Mouse (Mus musculus) stomach, embryonic 14.5 days (tissue): ENCODE measurements around the gene Smoc1. TPM values are rescaled to one million over a fixed set of nuclear protein-coding genes. Genes with fewer than 3 reads are reported as not detected.

Experiments
- ATAC-seq: fragments of 200-750 bp; cut with Nextera tagmentation; 2 replicates; pipeline ENCODE4 v1.8.0; 2017; ENCODE audit warnings: low read depth, moderate TSS enrichment; ENCODE audit not compliant: insufficient number of reproducible peaks, insufficient read depth, low FRiP score
- H3K27ac ChIP-seq: fragments of 300-500 bp; sonication (generic); 2 replicates; pipeline ENCODE4 v1.5.1; 2014; ENCODE audit warnings: mild to moderate bottlenecking, low read length, moderate library complexity, mixed read lengths
- H3K27me3 ChIP-seq: fragments of 300-500 bp; sonication (generic); 2 replicates; pipeline ENCODE4 v1.6.1; 2014; ENCODE audit warnings: low read length, control low read depth, mixed read lengths; ENCODE audit not compliant: control insufficient read depth, insufficient read depth
- H3K36me3 ChIP-seq: fragments of 300-500 bp; sonication (generic); 2 replicates; pipeline ENCODE4 v1.6.1; 2014; ENCODE audit warnings: mild to moderate bottlenecking, control low read depth, low read length, moderate library complexity, mixed read lengths; ENCODE audit not compliant: control insufficient read depth, insufficient read depth
- H3K4me1 ChIP-seq: fragments of 300-500 bp; sonication (generic); 2 replicates; pipeline ENCODE4 v1.6.1; 2014; ENCODE audit warnings: low read length, control low read depth, mixed read lengths; ENCODE audit not compliant: control insufficient read depth, insufficient read depth
- H3K4me2 ChIP-seq: fragments of 300-500 bp; sonication (generic); replicated peaks from 2 replicates; pipeline ENCODE4 v1.6.1; 2014; ENCODE audit warnings: low read depth, low read length, control low read depth
- H3K4me3 ChIP-seq: fragments of 300-500 bp; sonication (generic); 2 replicates; pipeline ENCODE4 v1.5.1; 2014; ENCODE audit warnings: low read depth, low read length, control low read depth
- H3K9ac ChIP-seq: fragments of 300-500 bp; sonication (generic); replicated peaks from 2 replicates; pipeline ENCODE4 v1.6.1; 2014; ENCODE audit warnings: low read depth, mild to moderate bottlenecking, control low read depth, low read length, moderate library complexity, mixed read lengths
- H3K9me3 ChIP-seq: fragments of 300-500 bp; sonication (generic); 2 replicates; pipeline ENCODE4 v1.6.1; 2016; ENCODE audit warnings: low read depth, low read length, control low read depth; ENCODE audit not compliant: control insufficient read depth
- WGBS: fragments of 180-500 bp; shearing (Covaris S2); extraction: QIAGEN DNeasy Blood & Tissue Kit; methylation state at CpG from one replicate; pipeline ENCODE4 v1.1.7; 2014; 5-methylcytosine and 5-hydroxymethylcytosine counted together
- polyA plus RNA-seq: library from polyadenylated mRNA; unstranded; fragments of >200 nt; fragmentation: Nextera tagmentation; extraction: Ambion mirVana; gene quantifications from 2 replicates; pipeline ENCODE4 v1.2.1, GENCODE M21; 2014

The Smoc1 gene
- polyA plus RNA-seq, 1 experiment from 2014 or later: 4.7 TPM

GRCm38 (mm10) chr12:81208559-81208958 lies 182.0 kb downstream of the Smoc1 start:
- ATAC-seq: no peak
- 55% methylated on average over 2 of the region's 2 CpGs for WGBS

GRCm38 (mm10) chr12:81219339-81219738 lies 192.7 kb downstream of the Smoc1 start:
- Histone ChIP-seq H3K4me1 (no peaks in the 10 kb centered on the region), H3K36me3 (no peaks in the 10 kb centered on the region), H3K4me3 (no peak overlapping the region), H3K27ac (no peak overlapping the region), H3K9ac (no peak overlapping the region), H3K9me3 (no peaks in the 10 kb centered on the region), H3K27me3 (no peaks in the 10 kb centered on the region), H3K4me2 (no peak overlapping the region)
- no peak for ATAC-seq
- 59% methylated on average over 4 of the region's 4 CpGs for WGBS

More at GRCm38 (mm10) chr12:81208559-81208958, 182.0 kb downstream of the Smoc1 start:
- Histone ChIP-seq H3K36me3 (no peaks in the 10 kb centered on the region), H3K4me1 (no peaks in the 10 kb centered on the region), H3K27me3 (no peaks in the 10 kb centered on the region), H3K9ac (no peak overlapping the region), H3K9me3 (no peaks in the 10 kb centered on the region), H3K4me2 (no peak overlapping the region), H3K4me3 (no peak overlapping the region), H3K27ac (no peak overlapping the region)

DNA sequence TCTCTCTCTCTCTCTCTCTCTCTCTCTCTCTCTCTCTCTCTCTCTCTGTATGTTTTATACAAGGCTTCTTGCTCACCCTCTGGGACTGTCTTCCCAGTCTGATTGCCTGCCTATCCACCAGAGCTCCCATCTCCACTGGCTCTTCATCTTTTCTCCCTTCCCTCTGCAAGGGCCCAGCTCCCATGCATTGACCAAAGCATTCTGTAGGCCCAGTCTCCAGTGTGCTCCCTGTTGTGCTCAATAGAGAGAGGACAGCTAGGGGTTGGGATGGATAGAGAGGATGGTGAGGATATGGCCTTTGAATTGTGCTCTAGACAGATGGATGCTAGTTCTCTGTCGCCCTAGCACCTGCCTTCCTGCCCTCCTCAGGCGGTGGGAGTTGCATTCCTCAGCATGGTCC lies 196.7 kb downstream of the Smoc1 start:
- 63% methylated on average over 2 of the region's 2 CpGs for WGBS
- H3K4me1 ChIP-seq: no peaks in the 10 kb centered on the region
- no peak overlapping the region for H3K4me2 ChIP-seq
- H3K27ac ChIP-seq: no peak overlapping the region
- no peaks in the 10 kb centered on the region for H3K27me3 ChIP-seq
- ATAC-seq: no peak
- H3K36me3 ChIP-seq: no peaks in the 10 kb centered on the region
- no peaks in the 10 kb centered on the region for H3K9me3 ChIP-seq
- no peak overlapping the region for H3K9ac ChIP-seq
- H3K4me3 ChIP-seq: no peak overlapping the region

DNA sequence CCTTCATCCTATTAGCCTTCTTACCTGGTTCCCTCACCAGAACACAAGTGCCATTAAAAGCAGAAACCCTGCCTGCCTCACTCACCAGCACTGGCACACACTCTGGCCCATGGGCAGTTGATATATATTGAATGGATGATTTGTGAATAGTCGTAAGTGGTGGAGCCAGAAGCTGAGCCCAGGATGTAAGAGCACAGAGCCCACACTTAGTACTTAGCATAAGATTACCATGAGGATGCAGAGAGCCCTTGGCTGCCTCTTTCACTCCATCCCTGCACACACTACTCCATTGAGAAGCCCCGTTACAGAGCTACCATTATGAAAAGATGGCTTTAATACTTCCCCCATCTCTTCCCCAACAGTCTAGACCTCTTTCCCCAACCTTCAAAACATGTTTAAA lies 198.2 kb downstream of the Smoc1 start:
- H3K36me3 ChIP-seq: no peaks in the 10 kb centered on the region
- H3K4me2 ChIP-seq: no peak overlapping the region
- no peaks in the 10 kb centered on the region for H3K27me3 ChIP-seq
- H3K4me3 ChIP-seq: no peak overlapping the region
- no peaks in the 10 kb centered on the region for H3K9me3 ChIP-seq
- ATAC-seq: no peak
- H3K4me1 ChIP-seq: no peaks in the 10 kb centered on the region
- no peak overlapping the region for H3K27ac ChIP-seq
- WGBS: 73% methylated on average over 2 of the region's 2 CpGs
- no peak overlapping the region for H3K9ac ChIP-seq

- H3K9ac ChIP-seq: no peak overlapping the region
- H3K4me3 ChIP-seq: no peak overlapping the region
- no peak overlapping the region for H3K27ac ChIP-seq
- H3K4me1 ChIP-seq: no peaks in the 10 kb centered on the region
- no peaks in the 10 kb centered on the region for H3K36me3 ChIP-seq
- H3K27me3 ChIP-seq: no peaks in the 10 kb centered on the region
- ATAC-seq: no peak
- WGBS: 27% methylated on average over 6 of the region's 6 CpGs
- no peaks in the 10 kb centered on the region for H3K9me3 ChIP-seq
- H3K4me2 ChIP-seq: no peak overlapping the region
Observed at GRCm38 (mm10) chr12:81225966-81226577, 199.5 kb downstream of the Smoc1 start.

GRCm38 (mm10) chr12:81226590-81226989 lies 200.0 kb downstream of the Smoc1 start:
- Histone ChIP-seq H3K36me3 (no peaks in the 10 kb centered on the region), H3K9me3 (no peaks in the 10 kb centered on the region), H3K4me1 (no peaks in the 10 kb centered on the region), H3K27me3 (no peaks in the 10 kb centered on the region), H3K4me3 (no peak overlapping the region), H3K4me2 (no peak overlapping the region), H3K27ac (no peak overlapping the region), H3K9ac (no peak overlapping the region)
- 46% methylated on average over 3 of the region's 3 CpGs for WGBS
- no peak for ATAC-seq

DNA sequence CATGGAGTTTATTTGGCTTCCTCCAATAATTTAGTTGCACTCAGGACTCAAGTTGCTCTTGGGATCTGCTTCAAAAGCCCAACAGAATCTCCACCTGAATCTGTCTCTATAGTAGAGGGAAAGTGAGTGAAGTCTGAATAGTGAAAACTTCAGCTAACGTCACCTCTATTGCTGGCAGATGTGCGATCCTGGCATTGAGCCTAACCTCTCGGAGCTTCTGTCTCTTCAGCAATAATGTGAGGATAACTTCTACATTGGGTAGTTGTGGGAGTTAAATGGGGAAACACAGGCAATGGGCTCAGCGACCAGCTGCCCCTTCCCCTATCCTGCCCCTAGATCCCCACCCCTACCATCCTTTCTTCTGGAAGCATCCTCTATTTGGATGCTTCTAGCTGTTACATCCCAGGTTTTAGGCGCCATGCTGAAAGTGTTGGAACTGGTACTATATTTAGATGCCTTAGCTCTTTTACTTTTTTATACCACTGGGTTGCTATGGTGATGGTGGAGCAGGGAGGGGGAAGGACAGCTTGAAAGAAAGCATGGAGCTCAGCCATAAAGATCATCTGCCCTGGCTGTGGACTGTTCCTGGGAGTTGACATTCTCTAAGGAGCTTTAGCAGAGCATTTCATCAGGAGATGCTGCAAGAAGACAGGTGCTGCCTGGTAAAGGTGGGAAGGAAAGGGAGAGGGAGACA lies 201.3 kb downstream of the Smoc1 start:
- ATAC-seq: no peak
- Histone ChIP-seq H3K4me2 (no peak overlapping the region), H3K36me3 (no peaks in the 10 kb centered on the region), H3K4me1 (no peaks in the 10 kb centered on the region), H3K9me3 (no peaks in the 10 kb centered on the region), H3K27ac (no peak overlapping the region), H3K4me3 (no peak overlapping the region), H3K9ac (no peak overlapping the region), H3K27me3 (no peaks in the 10 kb centered on the region)
- WGBS: 74% methylated on average over 5 of the region's 5 CpGs

DNA sequence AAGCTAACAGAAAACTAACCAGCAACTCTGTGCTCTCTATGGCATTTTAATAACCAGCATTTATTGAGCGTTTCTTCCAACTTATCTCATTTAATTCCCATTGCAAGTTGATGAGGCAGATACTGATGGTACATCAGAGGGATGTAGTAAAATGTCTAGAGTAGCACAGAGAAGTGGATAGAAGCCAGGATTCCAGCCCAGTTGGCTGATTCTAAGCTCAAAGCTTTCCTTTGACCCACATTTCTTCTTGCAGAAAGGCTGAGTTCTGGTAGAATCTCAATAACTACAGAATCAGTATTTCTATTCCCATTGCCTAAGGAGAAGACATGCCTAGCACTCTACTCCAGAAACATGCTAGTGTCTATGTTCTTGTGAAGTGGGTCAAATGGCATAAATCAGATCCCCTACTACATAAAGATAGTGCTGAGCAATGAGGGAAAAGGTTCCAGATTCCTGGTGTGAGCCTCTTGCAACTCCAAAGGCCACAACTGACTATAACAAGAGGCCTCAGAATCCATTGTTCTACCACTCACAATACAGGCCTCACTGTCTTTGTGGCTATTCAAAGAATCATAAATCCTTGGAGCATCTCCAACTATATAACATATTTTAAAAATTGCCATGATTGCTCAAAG lies 207.3 kb downstream of the Smoc1 start:
- no peaks in the 10 kb centered on the region for H3K9me3 ChIP-seq
- no peaks in the 10 kb centered on the region for H3K4me1 ChIP-seq
- H3K4me3 ChIP-seq: no peak overlapping the region
- no peak overlapping the region for H3K4me2 ChIP-seq
- WGBS: 80% methylated on average over 1 of the region's 1 CpGs
- ATAC-seq: no peak
- H3K27ac ChIP-seq: no peak overlapping the region
- H3K27me3 ChIP-seq: no peaks in the 10 kb centered on the region
- H3K9ac ChIP-seq: no peak overlapping the region
- H3K36me3 ChIP-seq: no peaks in the 10 kb centered on the region
